Mouse (Mus musculus) hindbrain, embryonic 11.5 days (tissue): Measurements from ENCODE around the gene Gm9999. TPM values are rescaled to one million over a fixed set of nuclear protein-coding genes. Genes with fewer than 3 reads are reported as not detected.

Experiments
- ATAC-seq: fragments of 200-750 bp; cut with Nextera tagmentation; 2 replicates; pipeline ENCODE4 v1.8.0; 2017; ENCODE audit warnings: mild to moderate bottlenecking, moderate TSS enrichment, moderate library complexity; ENCODE audit not compliant: low FRiP score
- DNase-seq: peaks from one replicate; pipeline ENCODE4 v3.0.0-alpha.2; 2015; ENCODE audit warnings: low spot score
- H3K27ac ChIP-seq: fragments of 300-500 bp; sonication (generic); 2 replicates; pipeline ENCODE4 v1.5.1; 2014; ENCODE audit warnings: mild to moderate bottlenecking, low read depth, low read length
- H3K27me3 ChIP-seq: fragments of 300-500 bp; sonication (generic); 2 replicates; pipeline ENCODE4 v1.6.1; 2014; ENCODE audit warnings: mild to moderate bottlenecking, low read length, moderate library complexity, mixed read lengths; ENCODE audit not compliant: control insufficient read depth, insufficient read depth
- H3K36me3 ChIP-seq: fragments of 300-500 bp; sonication (generic); 2 replicates; pipeline ENCODE4 v1.6.1; 2014; ENCODE audit warnings: mild to moderate bottlenecking, low read length, moderate library complexity, mixed read lengths; ENCODE audit not compliant: control insufficient read depth, insufficient read depth
- H3K4me1 ChIP-seq: fragments of 300-500 bp; sonication (generic); replicated peaks from 2 replicates; pipeline ENCODE4 v1.6.1; 2014; ENCODE audit warnings: low read length, mixed read lengths; ENCODE audit not compliant: control insufficient read depth, insufficient read depth
- H3K4me2 ChIP-seq: fragments of 300-500 bp; sonication (generic); replicated peaks from 2 replicates; pipeline ENCODE4 v1.6.1; 2014; ENCODE audit warnings: mild to moderate bottlenecking, low read depth, low read length
- H3K4me3 ChIP-seq: fragments of 300-500 bp; sonication (generic); 2 replicates; pipeline ENCODE4 v1.5.1; 2014; ENCODE audit warnings: low read depth, low read length
- H3K9ac ChIP-seq: fragments of 300-500 bp; sonication (generic); 2 replicates; pipeline ENCODE4 v1.6.1; 2014; ENCODE audit warnings: low read depth, low read length
- H3K9me3 ChIP-seq: fragments of 300-500 bp; sonication (generic); 2 replicates; pipeline ENCODE4 v1.6.1; 2016; ENCODE audit warnings: low read length; ENCODE audit not compliant: control insufficient read depth
- WGBS: fragments of 180-500 bp; shearing (Covaris S2); extraction: QIAGEN DNeasy Blood & Tissue Kit; methylation state at CpG from one replicate; pipeline ENCODE4 v1.1.7; 2014; 5-methylcytosine and 5-hydroxymethylcytosine counted together
- polyA plus RNA-seq: library from polyadenylated mRNA; unstranded; fragments of >200 nt; fragmentation: Nextera tagmentation; extraction: Ambion mirVana; gene quantifications from 2 replicates; pipeline ENCODE4 v1.2.1, GENCODE M21; 2014

The Gm9999 gene
- polyA plus RNA-seq, 1 experiment from 2014 or later: not detected

DNA sequence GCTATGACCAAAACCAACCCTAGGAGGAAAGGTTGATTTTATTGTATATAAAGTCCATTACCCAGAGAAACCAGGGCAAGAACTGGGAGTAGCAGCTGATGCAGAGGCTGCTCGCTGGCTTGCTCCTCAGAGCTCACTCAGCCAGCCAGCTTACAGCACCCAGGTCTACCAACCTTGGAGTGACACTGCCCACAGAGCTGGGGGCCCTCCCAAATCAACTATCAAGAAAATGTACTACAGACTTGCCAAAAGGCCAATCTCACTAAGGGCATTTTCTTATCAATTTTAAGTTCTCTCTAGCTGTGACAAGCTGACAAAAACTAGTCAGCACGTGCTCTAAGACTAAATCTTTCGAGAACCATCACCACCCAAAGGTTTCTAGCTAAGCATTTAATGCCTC, 12.2 kb downstream of the Gm9999 start:
- no peak overlapping the region for H3K9ac ChIP-seq
- no peaks in the 10 kb centered on the region for H3K4me1 ChIP-seq
- H3K36me3 ChIP-seq: peaks cover 11% of the 10 kb centered on the region; the same call in 1 of the 2 replicates
- no peak for ATAC-seq
- no peak overlapping the region for H3K27ac ChIP-seq
- H3K27me3 ChIP-seq: no peaks in the 10 kb centered on the region
- no peak overlapping the region for H3K4me3 ChIP-seq
- 97% methylated on average over 3 of the region's 3 CpGs for WGBS
- DNase-seq: no peak
- no peaks in the 10 kb centered on the region for H3K9me3 ChIP-seq
- no peak overlapping the region for H3K4me2 ChIP-seq

DNA sequence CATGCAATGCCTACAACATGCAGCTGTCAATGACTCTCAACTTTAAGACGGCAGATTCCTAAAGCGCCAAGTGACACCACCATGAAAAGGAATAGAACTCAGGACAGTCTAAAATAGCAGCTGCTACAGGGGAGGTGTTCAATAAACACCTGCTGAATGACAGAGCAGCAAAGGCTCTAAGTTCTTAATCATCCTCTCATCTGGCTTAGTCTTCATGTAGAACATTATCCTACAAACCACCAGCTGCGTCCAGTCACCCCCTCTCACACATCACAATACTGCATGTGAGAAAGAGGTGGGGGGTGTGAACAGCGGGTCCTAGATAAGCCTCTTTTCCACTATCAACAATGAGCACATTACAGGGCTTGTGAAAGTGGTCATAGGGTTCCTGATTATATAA, 13.6 kb downstream of the Gm9999 start:
- no peaks in the 10 kb centered on the region for H3K4me1 ChIP-seq
- H3K27ac ChIP-seq: no peak overlapping the region
- no peak for ATAC-seq
- H3K4me2 ChIP-seq: no peak overlapping the region
- 84% methylated on average over 4 of the region's 4 CpGs for WGBS
- no peak overlapping the region for H3K4me3 ChIP-seq
- no peak for DNase-seq
- no peaks in the 10 kb centered on the region for H3K9me3 ChIP-seq
- H3K27me3 ChIP-seq: no peaks in the 10 kb centered on the region
- peaks cover 9% of the 10 kb centered on the region; the same call in 1 of the 2 replicates for H3K36me3 ChIP-seq
- H3K9ac ChIP-seq: no peak overlapping the region

DNA sequence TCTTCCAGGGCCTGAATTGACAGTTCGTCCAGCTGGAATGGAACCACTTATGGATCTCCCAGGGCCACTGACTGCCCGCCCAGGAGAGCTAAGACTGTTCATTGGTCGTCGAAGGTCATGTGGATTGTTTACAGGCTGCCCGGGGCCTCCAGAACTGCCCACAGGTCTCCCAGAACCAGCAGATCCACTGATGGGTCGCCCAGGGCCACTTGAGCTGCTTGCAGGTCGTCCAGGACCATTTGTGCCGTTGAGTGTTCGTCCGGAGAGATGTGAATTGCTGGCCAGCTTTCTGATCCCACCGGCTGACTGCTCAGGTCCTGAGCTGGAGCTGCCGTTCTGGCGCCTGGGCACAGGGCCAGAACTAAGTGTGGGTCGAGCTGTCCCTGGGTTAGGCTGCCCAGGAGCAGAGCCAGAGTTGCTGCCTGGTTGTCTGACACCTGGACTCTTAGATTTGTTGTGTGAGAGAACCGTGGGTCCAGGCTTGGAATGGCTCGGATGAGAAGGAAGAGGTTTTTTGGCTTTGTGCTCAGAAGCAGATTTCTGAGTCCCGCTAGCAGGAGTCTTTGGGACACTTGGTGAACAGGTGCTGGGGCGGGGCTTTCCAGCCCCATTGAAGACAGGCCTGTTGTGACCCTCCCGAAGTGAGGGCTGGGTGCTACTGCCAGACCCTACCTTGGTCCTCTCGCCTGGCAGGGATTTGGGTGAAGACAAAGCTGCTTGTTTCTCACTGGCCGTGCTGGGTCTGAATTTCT, 14.4 kb downstream of the Gm9999 start:
- peaks cover 9% of the 10 kb centered on the region; the same call in 1 of the 2 replicates for H3K36me3 ChIP-seq
- no peak for ATAC-seq
- no peaks in the 10 kb centered on the region for H3K4me1 ChIP-seq
- H3K4me3 ChIP-seq: no peak overlapping the region
- DNase-seq: no peak
- 93% methylated on average over 21 of the region's 21 CpGs for WGBS
- H3K27ac ChIP-seq: no peak overlapping the region
- H3K27me3 ChIP-seq: no peaks in the 10 kb centered on the region
- no peak overlapping the region for H3K4me2 ChIP-seq
- no peaks in the 10 kb centered on the region for H3K9me3 ChIP-seq
- no peak overlapping the region for H3K9ac ChIP-seq

DNA sequence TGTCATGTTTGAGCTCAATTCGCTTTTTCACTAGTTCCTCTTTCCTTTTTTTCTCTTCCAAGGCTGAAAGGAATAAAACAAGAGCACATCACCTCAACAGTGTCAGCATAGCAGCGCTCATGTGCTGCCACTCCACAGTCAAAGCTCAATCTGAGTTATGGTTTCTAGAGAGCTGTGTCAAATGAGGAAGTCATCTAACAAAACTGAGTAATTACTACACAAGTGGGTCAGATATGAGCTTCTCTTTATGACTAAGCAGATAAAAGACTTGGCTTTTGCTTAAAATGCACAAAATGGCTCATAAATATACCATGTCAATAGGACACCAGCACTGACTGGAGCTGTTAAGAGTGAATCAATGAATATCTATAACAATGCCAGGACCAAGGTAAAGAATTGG, 15.6 kb downstream of the Gm9999 start:
- 90% methylated on average over 2 of the region's 2 CpGs for WGBS
- Histone ChIP-seq H3K4me1 (no peaks in the 10 kb centered on the region), H3K9me3 (no peaks in the 10 kb centered on the region), H3K9ac (no peak overlapping the region), H3K4me2 (no peak overlapping the region), H3K4me3 (no peak overlapping the region), H3K36me3 (peaks cover 9% of the 10 kb centered on the region; the same call in 1 of the 2 replicates), H3K27ac (no peak overlapping the region), H3K27me3 (no peaks in the 10 kb centered on the region)
- DNase-seq (no peak), ATAC-seq (no peak)

DNA sequence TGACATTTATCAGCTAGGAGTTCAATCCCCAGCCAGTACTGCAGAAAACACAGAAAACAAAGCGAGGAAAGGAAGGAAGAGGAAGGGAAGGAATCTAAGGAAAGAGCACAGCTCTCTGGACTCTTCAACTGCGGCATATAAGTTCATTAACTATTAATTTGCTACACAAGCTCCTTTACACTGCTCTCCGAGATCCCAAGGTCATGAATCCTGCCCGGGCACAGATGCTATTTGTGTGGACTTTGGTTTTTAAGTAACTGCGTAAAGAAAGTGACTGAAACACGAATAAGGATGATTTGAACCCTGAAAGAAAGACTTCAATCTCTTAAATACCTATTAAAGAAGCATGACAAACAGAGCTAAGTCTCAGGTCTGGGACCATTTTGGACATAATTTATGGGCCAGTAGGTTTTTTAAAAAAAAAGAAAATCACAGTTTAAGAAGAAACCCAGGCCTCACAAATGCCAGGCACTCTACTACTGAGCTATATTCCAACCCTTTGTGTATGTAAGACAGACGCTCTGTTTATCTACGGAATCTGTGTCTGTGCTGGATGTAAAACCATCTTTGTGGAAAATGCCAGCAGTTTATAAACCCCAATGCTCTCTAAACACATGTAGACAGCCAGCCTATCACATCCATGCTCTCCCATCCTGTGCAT, 16.7 kb downstream of the Gm9999 start:
- no peak overlapping the region for H3K4me2 ChIP-seq
- H3K9ac ChIP-seq: no peak overlapping the region
- no peaks in the 10 kb centered on the region for H3K27me3 ChIP-seq
- H3K36me3 ChIP-seq: peaks cover 7% of the 10 kb centered on the region; the same call in 1 of the 2 replicates
- WGBS: 86% methylated on average over 8 of the region's 8 CpGs
- no peaks in the 10 kb centered on the region for H3K9me3 ChIP-seq
- ATAC-seq (no peak), DNase-seq (no peak)
- H3K4me3 ChIP-seq: no peak overlapping the region
- no peak overlapping the region for H3K27ac ChIP-seq
- H3K4me1 ChIP-seq: no peaks in the 10 kb centered on the region

DNA sequence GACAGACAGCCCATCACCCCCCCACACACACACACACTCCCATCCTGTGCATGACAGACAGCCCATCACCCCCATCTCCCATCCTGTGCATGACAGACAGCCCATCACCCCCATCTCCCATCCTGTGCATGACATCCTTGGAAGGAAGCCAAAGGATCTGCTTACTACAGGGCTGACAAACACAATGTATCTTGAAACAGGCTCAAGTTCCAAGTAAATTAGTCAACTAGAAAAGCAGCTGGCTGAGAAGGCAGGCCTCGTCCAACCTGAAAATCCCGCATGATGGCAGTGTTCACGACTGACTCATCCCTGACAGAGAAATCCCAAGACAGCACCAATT, 17.2 kb downstream of the Gm9999 start:
- 72% methylated on average over 3 of the region's 3 CpGs for WGBS

DNA sequence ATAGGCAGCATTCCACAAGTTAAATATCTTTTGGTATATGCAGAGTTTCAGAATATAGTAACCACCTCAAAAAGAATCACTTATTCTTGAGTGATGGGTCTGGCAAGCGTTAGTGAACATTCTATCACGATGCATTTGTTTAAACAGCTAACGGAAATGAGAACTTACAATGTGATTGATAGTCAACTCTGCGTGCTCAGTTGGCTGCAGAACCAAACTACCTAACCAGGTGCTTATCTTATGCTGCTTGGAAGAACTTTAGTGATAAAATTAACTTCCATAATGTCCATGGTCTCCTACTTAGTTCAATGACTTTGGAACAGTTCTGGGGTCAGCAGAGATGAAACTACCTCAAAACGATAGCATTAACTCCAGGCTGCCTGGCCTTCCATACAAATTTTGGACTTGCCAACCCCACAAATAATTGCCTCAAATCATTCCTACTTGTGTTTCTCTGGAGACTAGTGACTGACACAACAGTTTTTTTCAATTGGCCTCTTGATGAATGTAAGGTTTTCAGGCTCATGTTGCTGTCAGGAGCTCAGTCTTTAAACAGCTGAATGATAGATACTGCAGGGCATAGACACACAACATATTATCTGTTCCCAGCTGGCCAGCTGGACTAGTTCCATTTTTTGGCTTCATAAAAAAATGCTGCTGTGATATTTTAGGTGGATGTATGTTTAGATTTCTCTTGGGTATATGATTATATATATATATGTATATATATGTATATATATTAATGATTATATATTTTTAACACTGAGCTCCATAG, 17.9 kb downstream of the Gm9999 start:
- ATAC-seq: no peak
- no peak overlapping the region for H3K4me2 ChIP-seq
- no peaks in the 10 kb centered on the region for H3K4me1 ChIP-seq
- H3K9me3 ChIP-seq: no peaks in the 10 kb centered on the region
- no peak overlapping the region for H3K4me3 ChIP-seq
- H3K27me3 ChIP-seq: no peaks in the 10 kb centered on the region
- H3K36me3 ChIP-seq: peaks cover 7% of the 10 kb centered on the region; the same call in 1 of the 2 replicates
- WGBS: 87% methylated on average over 5 of the region's 5 CpGs
- no peak overlapping the region for H3K27ac ChIP-seq
- no peak for DNase-seq
- no peak overlapping the region for H3K9ac ChIP-seq

More for the DNA sequence above, 17.2 kb downstream of the Gm9999 start:
- Histone ChIP-seq H3K4me2 (no peak overlapping the region), H3K27me3 (no peaks in the 10 kb centered on the region), H3K9me3 (no peaks in the 10 kb centered on the region), H3K27ac (no peak overlapping the region), H3K4me1 (no peaks in the 10 kb centered on the region), H3K9ac (no peak overlapping the region), H3K4me3 (no peak overlapping the region), H3K36me3 (peaks cover 7% of the 10 kb centered on the region; the same call in 1 of the 2 replicates)
- DNase-seq (no peak), ATAC-seq (no peak)

DNA sequence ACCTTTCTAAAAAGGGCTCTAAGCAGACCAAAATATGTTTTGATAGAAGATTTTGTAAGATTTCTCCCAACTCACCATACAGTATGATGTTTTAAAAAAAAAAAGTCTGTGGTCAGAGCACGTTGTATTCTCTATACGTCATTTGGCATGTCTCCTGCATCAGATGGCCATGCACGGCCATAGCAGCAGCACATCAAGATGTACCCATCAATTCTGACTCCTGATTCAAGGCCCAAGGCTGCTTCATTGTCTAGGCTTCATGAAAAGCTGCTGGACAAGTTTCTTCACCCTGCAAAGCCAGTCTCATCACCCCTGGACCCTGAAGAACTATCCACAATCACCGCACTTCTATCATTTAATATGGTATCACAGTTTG, 18.5 kb downstream of the Gm9999 start:
- DNase-seq (no peak), ATAC-seq (no peak)
- no peaks in the 10 kb centered on the region for H3K9me3 ChIP-seq
- 71% methylated on average over 4 of the region's 4 CpGs for WGBS
- H3K4me1 ChIP-seq: no peaks in the 10 kb centered on the region
- H3K27ac ChIP-seq: no peak overlapping the region
- H3K27me3 ChIP-seq: no peaks in the 10 kb centered on the region
- H3K4me3 ChIP-seq: no peak overlapping the region
- H3K9ac ChIP-seq: no peak overlapping the region
- H3K36me3 ChIP-seq: peaks cover 6% of the 10 kb centered on the region; the same call in 1 of the 2 replicates
- no peak overlapping the region for H3K4me2 ChIP-seq
